Mouse (Mus musculus) bone marrow macrophage, adult 2 months (primary cell): ENCODE data around the gene Zfp94.

ENCODE experiments used
- CTCF ChIP-seq: IDR thresholded peaks from 2 replicates; pipeline ENCODE4 v1.5.1; 2012; ENCODE audit warnings: low read depth, mild to moderate bottlenecking, low read length, moderate library complexity
- POLR2A ChIP-seq: IDR thresholded peaks from 2 replicates; pipeline ENCODE4 v1.6.1; 2012; ENCODE audit warnings: mild to moderate bottlenecking, low read depth, low read length, borderline replicate concordance

DNA sequence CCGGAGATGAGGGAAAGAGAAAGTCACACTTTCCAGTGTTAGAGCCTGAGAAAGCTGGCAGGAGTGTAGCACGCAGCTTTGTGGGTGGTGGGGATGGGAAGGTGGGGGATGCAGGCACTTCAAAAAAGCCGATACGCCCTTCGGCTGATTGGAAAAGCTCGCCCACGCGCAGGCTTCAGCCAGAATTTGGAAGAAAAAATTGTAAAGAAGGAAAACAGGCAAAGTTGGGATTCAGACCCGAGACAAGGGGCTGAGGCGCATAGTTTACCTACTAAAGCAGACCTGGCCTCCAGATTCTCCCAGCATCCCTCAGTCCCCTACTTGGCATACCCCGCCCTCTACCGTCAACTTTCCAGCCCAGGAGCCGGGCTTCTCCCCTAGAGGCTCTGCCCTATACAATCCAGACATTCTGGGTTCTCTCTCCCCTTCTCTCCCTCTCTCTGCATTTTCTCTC lies 9.2 kb upstream of the Zfp94 start:
- TF ChIP-seq CTCF = no peak
- TF ChIP-seq POLR2A = no peak
